Mouse (Mus musculus) forebrain, embryonic 13.5 days (tissue): Measurements from ENCODE around the gene Fam114a2. TPM values are rescaled to one million over a fixed set of nuclear protein-coding genes. Genes with fewer than 3 reads are reported as not detected.
"Not testable (repeated sequence)": the region's sequence is repeated elsewhere in the genome, so short reads cannot be mapped to it uniquely, and the experiment has no call there.

ENCODE experiments used
- ATAC-seq: fragments of 200-750 bp; cut with Nextera tagmentation; 2 replicates; pipeline ENCODE4 v1.8.0; 2017
- H3K27ac ChIP-seq: fragments of 300-500 bp; sonication (generic); 2 replicates; pipeline ENCODE4 v1.5.1; 2015; ENCODE audit warnings: inconsistent platforms, mild to moderate bottlenecking, moderate library complexity
- H3K27me3 ChIP-seq: fragments of 300-500 bp; sonication (generic); 2 replicates; pipeline ENCODE4 v1.6.1; 2015; ENCODE audit warnings: mild to moderate bottlenecking, inconsistent platforms
- H3K36me3 ChIP-seq: fragments of 300-500 bp; sonication (generic); 2 replicates; pipeline ENCODE4 v1.6.1; 2015; ENCODE audit warnings: mild to moderate bottlenecking, inconsistent platforms; ENCODE audit not compliant: poor library complexity, severe bottlenecking
- H3K4me1 ChIP-seq: fragments of 300-500 bp; sonication (generic); 2 replicates; pipeline ENCODE4 v1.6.1; 2015; ENCODE audit warnings: inconsistent platforms
- H3K4me2 ChIP-seq: fragments of 300-500 bp; sonication (generic); 2 replicates; pipeline ENCODE4 v1.6.1; 2015; ENCODE audit warnings: inconsistent platforms, mild to moderate bottlenecking, moderate library complexity
- H3K4me3 ChIP-seq: fragments of 300-500 bp; sonication (generic); 2 replicates; pipeline ENCODE4 v1.5.1; 2015; ENCODE audit warnings: mild to moderate bottlenecking, inconsistent platforms
- H3K9ac ChIP-seq: fragments of 300-500 bp; sonication (generic); 2 replicates; pipeline ENCODE4 v1.6.1; 2015; ENCODE audit warnings: mild to moderate bottlenecking, inconsistent platforms
- H3K9me3 ChIP-seq: fragments of 300-500 bp; sonication (generic); replicated peaks from 2 replicates; pipeline ENCODE4 v1.6.1; 2016; ENCODE audit warnings: inconsistent platforms
- whole genome bisulfite sequencing: fragments of 180-500 bp; shearing (Covaris S2); methylation state at CpG from one replicate; pipeline ENCODE4 v1.1.7; 2015; 5-methylcytosine and 5-hydroxymethylcytosine counted together
- polyA plus RNA-seq: library from polyadenylated mRNA; unstranded; fragments of >200 nt; fragmentation: Nextera tagmentation; extraction: Ambion mirVana; gene quantifications from 2 replicates; pipeline ENCODE4 v1.2.1, GENCODE M21; 2015

The Fam114a2 gene
- polyA plus RNA-seq = 92.9 TPM in 2 replicates

- peak; percentile 95 for ATAC-seq
- no peaks in the 10 kb centered on the region for H3K27me3 ChIP-seq
- WGBS = under 1% methylated on average over 59 of the region's 59 CpGs
- peak within 1 kb of the TSS; percentile 90 for H3K9ac ChIP-seq
- H3K4me1 ChIP-seq = peaks cover 23% of the 10 kb centered on the region
- peak within 1 kb of the TSS; percentile 74 for H3K4me2 ChIP-seq
- peak within 1 kb of the TSS; percentile 96 for H3K4me3 ChIP-seq
- peaks cover 5% of the 10 kb centered on the region; the same call in 1 of the 2 replicates for H3K36me3 ChIP-seq
- H3K27ac ChIP-seq = peak within 1 kb of the TSS; percentile 69
- no peaks in the 10 kb centered on the region for H3K9me3 ChIP-seq
Observed at GRCm38 (mm10) chr11:57518091-57518750, at the start of gene Fam114a2, which contains the start of gene Mfap3. TSS of gene Fam114a2 (minus strand) at chr11:57518617. TSS of gene Mfap3 (plus strand) at chr11:57518664.

- no peak overlapping the region for H3K4me3 ChIP-seq
- peak overlapping the region; percentile 43; the same call in 1 of the 2 replicates for H3K9ac ChIP-seq
- peak overlapping the region; percentile 45 for H3K4me2 ChIP-seq
- H3K9me3 ChIP-seq = no peaks in the 10 kb centered on the region
- 13% methylated on average over 18 of the region's 18 CpGs for WGBS
- peaks cover 21% of the 10 kb centered on the region for H3K4me1 ChIP-seq
- no peaks in the 10 kb centered on the region for H3K36me3 ChIP-seq
- 0 out of 2 replicates have a peak, but pooled peaks cover 2% of the 10 kb centered on the region for H3K27me3 ChIP-seq
- peak; percentile 65 for ATAC-seq
- H3K27ac ChIP-seq = peak overlapping the region; percentile 40
Observed at GRCm38 (mm10) chr11:57566091-57567035, 47.9 kb upstream of the Fam114a2 start.

DNA sequence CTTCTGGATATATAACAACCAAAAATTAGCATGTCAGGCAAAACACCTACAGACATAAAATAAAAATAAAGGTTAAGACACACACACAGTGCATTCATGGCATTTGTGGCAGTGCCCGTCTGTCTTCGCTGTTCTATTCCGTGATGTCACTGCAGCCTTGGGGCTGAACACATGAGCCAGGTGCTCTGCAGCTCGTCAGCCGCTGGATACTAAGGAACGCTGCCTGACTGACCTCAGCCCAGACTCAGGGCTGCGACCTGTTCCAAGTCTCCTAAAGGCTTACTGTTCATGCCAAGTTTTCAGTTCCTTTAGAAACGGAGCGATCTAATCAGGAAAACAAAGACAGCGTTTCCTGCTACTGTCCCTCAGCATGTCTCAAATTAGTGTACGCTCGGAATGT, 46.1 kb upstream of the Fam114a2 start:
- WGBS = 46% methylated on average over 12 of the region's 12 CpGs
- H3K9ac ChIP-seq = no peak overlapping the region
- H3K27ac ChIP-seq = no peak overlapping the region
- H3K4me2 ChIP-seq = no peak overlapping the region; the same call in none of the 2 replicates
- H3K4me1 ChIP-seq = peaks cover 21% of the 10 kb centered on the region
- no peaks in the 10 kb centered on the region for H3K9me3 ChIP-seq
- no peak overlapping the region for H3K4me3 ChIP-seq
- ATAC-seq = no peak
- no peaks in the 10 kb centered on the region for H3K36me3 ChIP-seq
- H3K27me3 ChIP-seq = 0 out of 2 replicates have a peak, but pooled peaks cover 2% of the 10 kb centered on the region

DNA sequence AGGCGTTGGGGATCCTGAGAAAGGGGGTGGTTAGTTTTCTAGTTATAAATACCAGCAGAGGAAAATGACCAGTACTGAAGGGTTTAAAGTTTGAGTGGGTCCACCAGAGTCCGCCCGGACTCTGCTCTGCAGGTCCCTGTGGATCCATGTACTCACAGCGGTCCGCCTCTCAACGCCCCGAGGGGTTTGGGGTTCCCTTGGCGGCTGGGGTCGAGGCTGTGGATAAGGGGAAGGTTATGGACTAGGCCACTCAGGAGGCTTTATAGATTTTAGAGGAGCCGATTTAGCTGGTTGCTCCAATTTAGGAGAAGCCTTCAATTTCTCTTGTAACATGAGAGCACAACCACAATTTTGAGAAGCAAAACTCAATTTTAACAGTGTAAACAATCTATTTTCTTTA, 39.5 kb upstream of the Fam114a2 start:
- not testable (repeated sequence) for H3K36me3 ChIP-seq, H3K4me2 ChIP-seq, H3K9ac ChIP-seq, H3K27me3 ChIP-seq, H3K4me3 ChIP-seq, H3K27ac ChIP-seq, H3K9me3 ChIP-seq, ATAC-seq
- 96% methylated on average over 9 of the region's 10 CpGs for WGBS
- H3K4me1 ChIP-seq = peaks cover 10% of the 10 kb centered on the region

DNA sequence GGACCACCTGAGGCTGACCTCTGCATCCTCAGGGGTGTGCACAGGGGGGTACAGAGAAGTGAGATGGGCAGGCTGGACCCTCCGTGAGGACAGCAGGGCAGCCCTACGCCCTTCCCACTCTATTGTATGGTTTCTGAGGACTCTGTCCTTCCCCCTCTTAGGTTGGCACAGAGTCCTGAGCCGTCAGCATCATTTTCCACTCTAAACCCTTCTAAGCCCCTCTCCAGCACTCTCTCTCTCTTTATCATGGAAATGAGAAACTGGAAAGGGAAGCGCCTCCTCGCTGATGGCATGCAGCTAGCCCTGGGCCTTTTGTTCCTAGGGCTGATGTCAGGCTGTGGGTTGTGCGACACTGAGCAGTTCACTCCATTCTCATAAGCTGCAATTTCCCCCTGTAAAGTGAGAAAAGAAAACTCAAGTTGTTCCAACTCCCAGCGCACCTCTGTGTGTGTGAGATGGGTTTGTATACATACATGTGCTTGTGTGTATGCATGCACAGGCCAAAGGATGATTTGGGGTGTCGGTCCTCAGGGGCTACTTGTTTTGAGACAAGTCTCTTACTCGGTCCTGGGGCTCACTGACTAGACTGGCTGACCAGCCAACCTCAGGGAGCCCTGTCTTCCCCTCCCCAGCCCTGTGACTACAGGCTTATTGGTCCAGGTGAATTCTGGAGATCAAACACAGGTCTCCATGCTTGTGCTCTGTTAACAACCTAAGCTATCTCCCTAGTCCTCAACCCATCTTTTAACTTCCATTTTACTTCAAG, 34.8 kb upstream of the Fam114a2 start:
- peak overlapping the region; percentile 29 for H3K4me2 ChIP-seq
- peak; percentile 80 for ATAC-seq
- no peaks in the 10 kb centered on the region for H3K36me3 ChIP-seq
- WGBS = 6% methylated on average over 9 of the region's 9 CpGs
- H3K4me3 ChIP-seq = no peak overlapping the region
- peak overlapping the region; percentile 65 for H3K27ac ChIP-seq
- H3K4me1 ChIP-seq = peaks cover 26% of the 10 kb centered on the region
- peaks cover 13% of the 10 kb centered on the region; the same call in 1 of the 2 replicates for H3K27me3 ChIP-seq
- 0 out of 2 replicates have a peak overlapping the region, but pooled peaks have one; percentile 26 for H3K9ac ChIP-seq
- no peaks in the 10 kb centered on the region for H3K9me3 ChIP-seq

GRCm38 (mm10) chr11:57551016-57551415, 32.6 kb upstream of the Fam114a2 start:
- ATAC-seq = no peak

GRCm38 (mm10) chr11:57550230-57550629, 31.8 kb upstream of the Fam114a2 start:
- no peak overlapping the region for H3K4me3 ChIP-seq
- no peaks in the 10 kb centered on the region for H3K36me3 ChIP-seq
- 96% methylated on average over 2 of the region's 2 CpGs for WGBS
- H3K9ac ChIP-seq = no peak overlapping the region
- ATAC-seq = no peak
- H3K27me3 ChIP-seq = peaks cover 20% of the 10 kb centered on the region; the same call in 1 of the 2 replicates
- H3K4me2 ChIP-seq = no peak overlapping the region
- no peaks in the 10 kb centered on the region for H3K9me3 ChIP-seq
- no peak overlapping the region for H3K27ac ChIP-seq
- H3K4me1 ChIP-seq = peaks cover 26% of the 10 kb centered on the region

More at GRCm38 (mm10) chr11:57551016-57551415, 32.6 kb upstream of the Fam114a2 start:
- no peak overlapping the region for H3K4me3 ChIP-seq
- no peak overlapping the region for H3K4me2 ChIP-seq
- H3K27ac ChIP-seq = no peak overlapping the region
- no peak overlapping the region for H3K9ac ChIP-seq
- H3K27me3 ChIP-seq = peaks cover 20% of the 10 kb centered on the region; the same call in 1 of the 2 replicates
- 93% methylated on average over 8 of the region's 8 CpGs for WGBS
- no peaks in the 10 kb centered on the region for H3K9me3 ChIP-seq
- H3K36me3 ChIP-seq = no peaks in the 10 kb centered on the region
- H3K4me1 ChIP-seq = peaks cover 26% of the 10 kb centered on the region

DNA sequence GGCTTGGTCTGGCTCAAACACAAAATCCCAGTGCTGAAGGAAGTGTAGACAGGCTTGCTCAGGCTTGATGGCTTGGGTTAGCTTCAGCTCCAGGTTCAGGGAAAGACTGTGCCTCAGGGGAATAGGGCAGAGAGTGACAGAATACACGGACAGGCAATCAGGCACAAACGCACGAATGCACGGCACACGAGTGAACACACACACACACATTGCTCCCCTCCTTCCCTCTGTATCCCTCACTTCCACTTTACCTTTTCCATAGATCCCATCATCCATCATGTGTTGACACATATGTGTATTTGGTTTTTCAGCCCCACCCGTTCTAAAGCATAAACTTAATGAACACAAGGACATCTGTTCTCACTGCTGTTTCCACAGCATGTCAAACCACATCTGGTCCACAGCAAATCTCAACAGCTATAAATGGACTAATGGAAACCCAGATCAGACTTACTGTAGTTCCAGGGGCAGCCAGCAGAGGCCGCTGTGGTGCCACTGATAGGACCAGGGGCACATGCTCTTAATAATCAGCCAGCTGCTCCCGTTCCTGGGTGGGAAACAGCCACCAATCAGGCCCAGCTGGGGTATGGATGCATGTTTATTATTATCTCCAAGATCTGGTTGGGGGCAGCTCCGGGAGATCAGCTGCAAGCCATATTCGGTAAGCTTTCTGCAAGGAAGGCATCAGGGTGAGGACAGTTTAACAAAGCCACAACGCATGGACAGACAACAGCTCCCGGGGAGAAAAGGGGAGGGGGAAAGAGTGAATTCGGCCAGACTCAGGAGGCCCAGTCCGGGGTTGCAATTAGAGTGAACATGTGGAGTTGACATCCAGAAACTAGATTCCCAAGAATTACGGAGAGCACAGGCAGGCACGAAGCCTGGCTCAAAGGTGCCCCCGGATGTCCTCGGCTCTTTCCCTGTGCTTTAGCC, 30.5 kb upstream of the Fam114a2 start:
- Histone ChIP-seq H3K9me3 (no peaks in the 10 kb centered on the region), H3K4me1 (peaks cover 25% of the 10 kb centered on the region), H3K27me3 (peaks cover 19% of the 10 kb centered on the region; the same call in 1 of the 2 replicates), H3K4me3 (peak overlapping the region; percentile 4; the same call in 1 of the 2 replicates), H3K9ac (peak overlapping the region; percentile 34; the same call in 1 of the 2 replicates), H3K4me2 (peak overlapping the region; percentile 46), H3K27ac (peak overlapping the region; percentile 31; the same call in 1 of the 2 replicates), H3K36me3 (no peaks in the 10 kb centered on the region)
- peak; percentile 83 for ATAC-seq
- WGBS = 28% methylated on average over 18 of the region's 18 CpGs

DNA sequence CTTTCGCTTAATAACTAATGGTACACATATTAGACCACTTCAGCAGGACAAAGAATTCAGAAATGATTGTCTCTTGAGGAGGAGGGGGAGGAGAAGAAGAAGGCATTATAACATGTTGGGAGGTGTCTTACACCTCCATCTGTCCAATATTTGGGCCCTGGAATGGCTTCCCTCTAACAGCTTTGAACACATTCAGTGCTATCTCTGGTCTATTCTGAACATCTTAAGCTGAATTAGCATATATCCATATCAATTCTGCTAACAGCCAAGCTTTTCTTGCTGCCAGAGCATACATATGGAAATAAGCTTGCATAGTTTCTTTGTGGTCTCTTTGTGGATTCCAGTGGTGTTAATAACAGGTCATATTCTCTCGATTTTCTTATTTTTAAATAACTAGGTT, 22.3 kb upstream of the Fam114a2 start:
- H3K9me3 ChIP-seq = no peaks in the 10 kb centered on the region
- no peaks in the 10 kb centered on the region for H3K27me3 ChIP-seq
- H3K9ac ChIP-seq = no peak overlapping the region
- WGBS = 74% methylated on average over 2 of the region's 2 CpGs
- ATAC-seq = peak; percentile 68
- peak overlapping the region; percentile 52 for H3K27ac ChIP-seq
- no peak overlapping the region for H3K4me2 ChIP-seq
- no peaks in the 10 kb centered on the region for H3K36me3 ChIP-seq
- no peak overlapping the region for H3K4me3 ChIP-seq
- peaks cover 12% of the 10 kb centered on the region for H3K4me1 ChIP-seq

DNA sequence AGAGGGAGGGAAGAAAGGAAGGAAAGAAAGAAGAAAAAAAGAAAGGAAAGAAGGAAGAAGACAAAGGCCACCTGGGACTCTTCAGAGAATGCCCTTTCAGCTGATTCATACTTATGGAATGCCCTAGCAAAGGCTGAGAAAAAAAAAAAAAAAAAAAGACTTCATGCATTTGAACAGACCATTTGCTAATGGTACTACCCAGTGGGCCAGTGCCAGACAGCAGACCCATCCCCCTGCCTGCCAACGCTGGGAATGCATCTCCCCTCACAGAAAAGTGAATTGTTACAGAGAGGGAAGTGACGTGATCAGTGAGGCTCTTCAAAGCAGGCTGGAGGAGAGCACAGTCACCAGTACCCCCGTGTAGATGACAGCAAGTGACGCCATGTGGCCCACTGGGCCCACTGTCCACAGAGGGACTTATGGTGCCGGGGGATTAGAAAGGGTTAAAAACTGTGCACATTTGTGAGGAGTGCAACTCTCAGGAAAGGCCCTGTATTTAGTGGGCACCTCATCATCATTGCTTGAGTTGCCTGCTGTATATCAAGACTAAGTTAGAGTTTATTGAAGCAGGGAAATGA, 21.5 kb upstream of the Fam114a2 start:
- no peak overlapping the region for H3K4me2 ChIP-seq
- no peaks in the 10 kb centered on the region for H3K36me3 ChIP-seq
- no peak overlapping the region for H3K9ac ChIP-seq
- no peak overlapping the region for H3K4me3 ChIP-seq
- H3K9me3 ChIP-seq = no peaks in the 10 kb centered on the region
- no peaks in the 10 kb centered on the region for H3K27me3 ChIP-seq
- peak overlapping the region; percentile 52 for H3K27ac ChIP-seq
- 66% methylated on average over 5 of the region's 5 CpGs for WGBS
- H3K4me1 ChIP-seq = peaks cover 12% of the 10 kb centered on the region
- no peak for ATAC-seq
